Mouse (Mus musculus) adrenal gland, postnatal 10 days (tissue): ENCODE data around the gene B4galt3. TPM values are rescaled to one million over a fixed set of nuclear protein-coding genes. Genes with fewer than 3 reads are reported as not detected.

Source experiments
- total RNA-seq, 2 experiments: library from RNA; stranded (reverse); gene quantifications; 2 replicates each; pipeline ENCODE4 v1.2.3; 2021

B4galt3 gene
- total RNA-seq, 2 experiments from 2014 or later, result 28.9 to 34.7 TPM

Other genes with a start within 250 kb of the B4galt3 start
- gene Fcgr3, start 205.4 kb upstream of the B4galt3 start, total RNA-seq, result 10 to 100 TPM in 1 of 2 experiments, 1 to 10 TPM in 1; 9.8 to 10.4 TPM
- gene Cfap126, start 156.4 kb upstream of the B4galt3 start, total RNA-seq, result 1 to 10 TPM in 1 of 2 experiments, under 1 TPM in 1; 0.51 to 1.3 TPM
- 100 to 1,000 TPM; 746 to 845 TPM for gene Sdhc, start 119.7 kb upstream of the B4galt3 start, total RNA-seq
- gene Mpz, start 119.6 kb upstream of the B4galt3 start, total RNA-seq, result 10 to 100 TPM; 10.1 to 20.4 TPM
- gene Pcp4l1, start 74.1 kb upstream of the B4galt3 start, total RNA-seq, result 10 to 100 TPM; 28.0 to 30.7 TPM
- 10 to 100 TPM; 13.4 to 29.4 TPM for gene Nr1i3, start 56.4 kb upstream of the B4galt3 start, total RNA-seq
- gene Tomm40l, start 47.8 kb upstream of the B4galt3 start, total RNA-seq, result 10 to 100 TPM; 46.9 to 58.1 TPM
- gene Apoa2, start 45.3 kb upstream of the B4galt3 start, total RNA-seq, result 1,000 to 10,000 TPM; 1,052 to 2,650 TPM
- 10 to 100 TPM; 14.4 to 19.2 TPM for gene Fcer1g, start 36.0 kb upstream of the B4galt3 start, total RNA-seq
- 1 to 10 TPM; 4.0 to 5.1 TPM for gene Adamts4, start 19.9 kb upstream of the B4galt3 start, total RNA-seq
- gene Ndufs2, start 18.9 kb upstream of the B4galt3 start, total RNA-seq, result 1,000 to 10,000 TPM in 1 of 2 experiments, 100 to 1,000 TPM in 1; 996 to 1,019 TPM
- gene Ppox, start 10.9 kb downstream of the B4galt3 start, total RNA-seq, result 10 to 100 TPM; 30.8 to 43.8 TPM
- gene Usp21, start 17.7 kb downstream of the B4galt3 start, total RNA-seq, result 10 to 100 TPM; 31.8 to 40.2 TPM
- 100 to 1,000 TPM; 145 to 153 TPM for gene Ufc1, start 24.7 kb downstream of the B4galt3 start, total RNA-seq
- gene Dedd, start 58.8 kb downstream of the B4galt3 start, total RNA-seq, result 10 to 100 TPM; 33.7 to 35.2 TPM
- gene Nit1, start 75.3 kb downstream of the B4galt3 start, total RNA-seq, result 10 to 100 TPM; 51.4 to 56.0 TPM
- 100 to 1,000 TPM; 107 to 114 TPM for gene Pfdn2, start 75.3 kb downstream of the B4galt3 start, total RNA-seq
- gene Klhdc9, start 90.5 kb downstream of the B4galt3 start, total RNA-seq, result 1 to 10 TPM; 5.3 to 5.7 TPM
- gene Nectin4, start 99.8 kb downstream of the B4galt3 start, total RNA-seq, result under 1 TPM; 0.12 to 0.21 TPM
- gene Arhgap30, start 118.6 kb downstream of the B4galt3 start, total RNA-seq, result 1 to 10 TPM; 5.1 to 6.1 TPM
- gene Usf1, start 141.0 kb downstream of the B4galt3 start, total RNA-seq, result 10 to 100 TPM; 53.5 to 67.7 TPM
- 10 to 100 TPM; 16.6 to 36.1 TPM for gene Tstd1, start 148.5 kb downstream of the B4galt3 start, total RNA-seq
- 10 to 100 TPM; 64.9 to 66.2 TPM for gene F11r, start 167.2 kb downstream of the B4galt3 start, total RNA-seq
- gene Alyref2, start 233.2 kb downstream of the B4galt3 start, total RNA-seq, result 1 to 10 TPM; 5.9 to 6.7 TPM